Mouse (Mus musculus): Measurements from ENCODE around the gene Psmc4. TPM values are rescaled to one million over a fixed set of nuclear protein-coding genes. Genes with fewer than 3 reads are reported as not detected.

Gene Psmc4
- polyA plus RNA-seq (2014; fragmentation: Illumina TruSeq; extraction: RNeasy Lipid Tissue Mini Kit (QIAGEN cat#74804); ENCODE audit: low read depth, low replicate concordance), result 96.3 TPM

GRCm38 (mm10) chr7:28049476-28050409, at the start of gene Psmc4:
TSS of gene Psmc4 (minus strand) at chr7:28050101.

GRCm38 (mm10) chr7:28070531-28071298, 20.8 kb upstream of the Psmc4 start, which contains the start of gene Fcgbp:
TSS of gene Fcgbp (plus strand) at chr7:28071236.

GRCm38 (mm10) chr7:28013549-28014444, 36.1 kb downstream of the Psmc4 start, which contains the start of gene Zfp850:
TSS of gene Zfp850 (minus strand) at chr7:28014115.

Other genes starting within 250 kb of the Psmc4 start
- gene Zfp626, start 242.9 kb downstream of the Psmc4 start, polyA plus RNA-seq (2014; fragmentation: Illumina TruSeq; extraction: RNeasy Lipid Tissue Mini Kit (QIAGEN cat#74804); ENCODE audit: low read depth, low replicate concordance), result 4.1 TPM
- gene Zfp59, start 211.5 kb downstream of the Psmc4 start, polyA plus RNA-seq (2014; fragmentation: Illumina TruSeq; extraction: RNeasy Lipid Tissue Mini Kit (QIAGEN cat#74804); ENCODE audit: low read depth, low replicate concordance), result 2.9 TPM
- 2.1 TPM for gene Zfp607a, start 192.6 kb downstream of the Psmc4 start, polyA plus RNA-seq (2014; fragmentation: Illumina TruSeq; extraction: RNeasy Lipid Tissue Mini Kit (QIAGEN cat#74804); ENCODE audit: low read depth, low replicate concordance)
- 4.4 TPM for gene Zfp974, start 120.6 kb downstream of the Psmc4 start, polyA plus RNA-seq (2014; fragmentation: Illumina TruSeq; extraction: RNeasy Lipid Tissue Mini Kit (QIAGEN cat#74804); ENCODE audit: low read depth, low replicate concordance)
- 5.7 TPM for gene Zfp780b, start 70.9 kb downstream of the Psmc4 start, polyA plus RNA-seq (2014; fragmentation: Illumina TruSeq; extraction: RNeasy Lipid Tissue Mini Kit (QIAGEN cat#74804); ENCODE audit: low read depth, low replicate concordance)
- 0.89 TPM for gene Zfp850, start 36.0 kb downstream of the Psmc4 start, polyA plus RNA-seq (2014; fragmentation: Illumina TruSeq; extraction: RNeasy Lipid Tissue Mini Kit (QIAGEN cat#74804); ENCODE audit: low read depth, low replicate concordance)
- gene Fcgbp, start 21.1 kb upstream of the Psmc4 start, polyA plus RNA-seq (2014; fragmentation: Illumina TruSeq; extraction: RNeasy Lipid Tissue Mini Kit (QIAGEN cat#74804); ENCODE audit: low read depth, low replicate concordance), result 0.55 TPM
- not detected for gene 9530053A07Rik, start 79.4 kb upstream of the Psmc4 start, polyA plus RNA-seq (2014; fragmentation: Illumina TruSeq; extraction: RNeasy Lipid Tissue Mini Kit (QIAGEN cat#74804); ENCODE audit: low read depth, low replicate concordance)
- 49.5 TPM for gene Fbl, start 119.6 kb upstream of the Psmc4 start, polyA plus RNA-seq (2014; fragmentation: Illumina TruSeq; extraction: RNeasy Lipid Tissue Mini Kit (QIAGEN cat#74804); ENCODE audit: low read depth, low replicate concordance)
- gene Dyrk1b, start 129.4 kb upstream of the Psmc4 start, polyA plus RNA-seq (2014; fragmentation: Illumina TruSeq; extraction: RNeasy Lipid Tissue Mini Kit (QIAGEN cat#74804); ENCODE audit: low read depth, low replicate concordance), result 19.2 TPM
- gene Eid2, start 217.8 kb upstream of the Psmc4 start, polyA plus RNA-seq (2014; fragmentation: Illumina TruSeq; extraction: RNeasy Lipid Tissue Mini Kit (QIAGEN cat#74804); ENCODE audit: low read depth, low replicate concordance), result 11.6 TPM
- 12.3 TPM for gene Eid2b, start 227.6 kb upstream of the Psmc4 start, polyA plus RNA-seq (2014; fragmentation: Illumina TruSeq; extraction: RNeasy Lipid Tissue Mini Kit (QIAGEN cat#74804); ENCODE audit: low read depth, low replicate concordance)
- gene Selenov, start 241.1 kb upstream of the Psmc4 start, polyA plus RNA-seq (2014; fragmentation: Illumina TruSeq; extraction: RNeasy Lipid Tissue Mini Kit (QIAGEN cat#74804); ENCODE audit: low read depth, low replicate concordance), result not detected

All from heart, adult 10 weeks (tissue).